Mouse (Mus musculus) liver, embryonic 11.5 days (tissue): ENCODE measurements around the gene Gsk3a. TPM values are rescaled to one million over a fixed set of nuclear protein-coding genes. Genes with fewer than 3 reads are reported as not detected.

Experiments used
- ATAC-seq: fragments of 200-750 bp; cut with Nextera tagmentation; replicated peaks from 2 replicates; pipeline ENCODE4 v1.8.0; 2017; ENCODE audit warnings: moderate number of reproducible peaks, mild to moderate bottlenecking, moderate TSS enrichment, moderate library complexity; ENCODE audit not compliant: low FRiP score
- DNase-seq: peaks from one replicate; pipeline ENCODE4 v3.0.0-alpha.2; 2017; ENCODE audit warnings: low spot score
- H3K27ac ChIP-seq: fragments of 300-500 bp; sonication (generic); 2 replicates; pipeline ENCODE4 v1.5.1; 2014; ENCODE audit warnings: mild to moderate bottlenecking, low read depth, low read length, control low read depth
- H3K27me3 ChIP-seq: fragments of 300-500 bp; sonication (generic); replicated peaks from 2 replicates; pipeline ENCODE4 v1.6.1; 2014; ENCODE audit warnings: low read length, mixed read lengths; ENCODE audit not compliant: control insufficient read depth, insufficient read depth
- H3K36me3 ChIP-seq: fragments of 300-500 bp; sonication (generic); 2 replicates; pipeline ENCODE4 v1.6.1; 2014; ENCODE audit warnings: mild to moderate bottlenecking, low read length, moderate library complexity, mixed read lengths; ENCODE audit not compliant: control insufficient read depth, insufficient read depth
- H3K4me1 ChIP-seq: fragments of 300-500 bp; sonication (generic); replicated peaks from 2 replicates; pipeline ENCODE4 v1.6.1; 2014; ENCODE audit warnings: low read length, mixed read lengths; ENCODE audit not compliant: control insufficient read depth, insufficient read depth
- H3K4me2 ChIP-seq: fragments of 300-500 bp; sonication (generic); 2 replicates; pipeline ENCODE4 v1.6.1; 2014; ENCODE audit warnings: mild to moderate bottlenecking, control low read depth, moderate library complexity
- H3K4me3 ChIP-seq: fragments of 300-500 bp; sonication (generic); 2 replicates; pipeline ENCODE4 v1.5.1; 2014; ENCODE audit warnings: low read depth, low read length, control low read depth
- H3K9ac ChIP-seq: fragments of 300-500 bp; sonication (generic); 2 replicates; pipeline ENCODE4 v1.6.1; 2014; ENCODE audit warnings: low read depth, low read length, control low read depth
- H3K9me3 ChIP-seq: fragments of 300-500 bp; sonication (generic); 2 replicates; pipeline ENCODE4 v1.6.1; 2016; ENCODE audit warnings: low read length, inconsistent platforms, mixed read lengths; ENCODE audit not compliant: control insufficient read depth
- WGBS: fragments of 180-500 bp; shearing (Covaris S2); extraction: QIAGEN DNeasy Blood & Tissue Kit; methylation state at CpG from one replicate; pipeline ENCODE4 v1.1.7; 2014; 5-methylcytosine and 5-hydroxymethylcytosine counted together
- polyA plus RNA-seq: library from polyadenylated mRNA; unstranded; fragments of >200 nt; fragmentation: Nextera tagmentation; extraction: Ambion mirVana; gene quantifications from 2 replicates; pipeline ENCODE4 v1.2.1, GENCODE M21; 2014

Gene Gsk3a
- polyA plus RNA-seq, 1 experiment from 2014 or later: 13.0 TPM

- H3K27ac ChIP-seq: peak within 1 kb of the TSS; percentile 97
- H3K36me3 ChIP-seq: peaks cover 14% of the 10 kb centered on the region
- no peaks in the 10 kb centered on the region for H3K9me3 ChIP-seq
- WGBS: 4% methylated on average over 20 of the region's 20 CpGs
- no peaks in the 10 kb centered on the region for H3K27me3 ChIP-seq
- H3K4me1 ChIP-seq: peaks cover 35% of the 10 kb centered on the region
- peak within 1 kb of the TSS; percentile 89 for H3K9ac ChIP-seq
- peak within 1 kb of the TSS; percentile 90 for H3K4me2 ChIP-seq
- ATAC-seq (peak; percentile 46), DNase-seq (peak; percentile 54)
- H3K4me3 ChIP-seq: peak within 1 kb of the TSS; percentile 88
These were observed 17.1 kb downstream of the Gsk3a start, which contains the start of gene Dedd2 for GRCm38 (mm10) chr7:25220457-25221101. Gene Dedd2, minus strand, starts transcription at chr7:25220615.

GRCm38 (mm10) chr7:25219756-25220456 lies 17.7 kb downstream of the Gsk3a start:
- H3K4me2 ChIP-seq: peak overlapping the region; percentile 90
- H3K27ac ChIP-seq: peak overlapping the region; percentile 97
- peak overlapping the region; percentile 88 for H3K4me3 ChIP-seq
- DNase-seq (peak; percentile 91), ATAC-seq (peak; percentile 76)
- peaks cover 10% of the 10 kb centered on the region for H3K36me3 ChIP-seq
- H3K4me1 ChIP-seq: peaks cover 35% of the 10 kb centered on the region
- 3% methylated on average over 31 of the region's 31 CpGs for WGBS
- H3K9me3 ChIP-seq: no peaks in the 10 kb centered on the region
- peak overlapping the region; percentile 89 for H3K9ac ChIP-seq
- H3K27me3 ChIP-seq: no peaks in the 10 kb centered on the region

GRCm38 (mm10) chr7:25219416-25219750 lies 18.3 kb downstream of the Gsk3a start:
- H3K4me1 ChIP-seq: peaks cover 35% of the 10 kb centered on the region
- H3K9me3 ChIP-seq: no peaks in the 10 kb centered on the region
- peak overlapping the region; percentile 90 for H3K4me2 ChIP-seq
- DNase-seq (no peak), ATAC-seq (peak; percentile 13; the same call in 1 of the 2 replicates)
- peak overlapping the region; percentile 97 for H3K27ac ChIP-seq
- H3K4me3 ChIP-seq: peak overlapping the region; percentile 88
- WGBS: under 1% methylated on average over 16 of the region's 16 CpGs
- H3K9ac ChIP-seq: peak overlapping the region; percentile 89
- H3K36me3 ChIP-seq: peaks cover 7% of the 10 kb centered on the region
- H3K27me3 ChIP-seq: no peaks in the 10 kb centered on the region

GRCm38 (mm10) chr7:25218705-25219415 lies 18.8 kb downstream of the Gsk3a start:
- Histone ChIP-seq H3K4me3 (peak overlapping the region; percentile 88), H3K27me3 (no peaks in the 10 kb centered on the region), H3K4me2 (peak overlapping the region; percentile 90), H3K4me1 (peaks cover 35% of the 10 kb centered on the region), H3K27ac (peak overlapping the region; percentile 97), H3K9me3 (no peaks in the 10 kb centered on the region), H3K36me3 (peaks cover 2% of the 10 kb centered on the region; the same call in 1 of the 2 replicates), H3K9ac (peak overlapping the region; percentile 89)
- peak; percentile 22; the same call in 1 of the 2 replicates for ATAC-seq
- under 1% methylated on average over 53 of the region's 53 CpGs for WGBS
- DNase-seq: peak; percentile 83

- no peaks in the 10 kb centered on the region for H3K9me3 ChIP-seq
- H3K36me3 ChIP-seq: peaks cover 2% of the 10 kb centered on the region; the same call in 1 of the 2 replicates
- H3K4me1 ChIP-seq: peaks cover 30% of the 10 kb centered on the region
- H3K9ac ChIP-seq: peak overlapping the region; percentile 89
- no peak for DNase-seq
- WGBS: 62% methylated on average over 12 of the region's 12 CpGs
- H3K4me2 ChIP-seq: peak overlapping the region; percentile 90
- H3K27ac ChIP-seq: no peak overlapping the region
- no peak for ATAC-seq
- peak overlapping the region; percentile 88 for H3K4me3 ChIP-seq
- H3K27me3 ChIP-seq: no peaks in the 10 kb centered on the region
These were observed 19.8 kb downstream of the Gsk3a start for GRCm38 (mm10) chr7:25217653-25218395.

GRCm38 (mm10) chr7:25214172-25214571 lies 23.5 kb downstream of the Gsk3a start:
- Histone ChIP-seq H3K4me3 (no peak overlapping the region), H3K4me1 (peaks cover 20% of the 10 kb centered on the region), H3K9ac (no peak overlapping the region), H3K27me3 (no peaks in the 10 kb centered on the region), H3K9me3 (no peaks in the 10 kb centered on the region), H3K27ac (no peak overlapping the region), H3K4me2 (no peak overlapping the region), H3K36me3 (peaks cover 15% of the 10 kb centered on the region; the same call in 1 of the 2 replicates)
- no peak for ATAC-seq
- WGBS: 85% methylated on average over 2 of the region's 2 CpGs
- DNase-seq: no peak

- H3K9me3 ChIP-seq: no peaks in the 10 kb centered on the region
- no peak overlapping the region for H3K27ac ChIP-seq
- H3K36me3 ChIP-seq: peaks cover 20% of the 10 kb centered on the region; the same call in 1 of the 2 replicates
- H3K9ac ChIP-seq: no peak overlapping the region
- H3K4me3 ChIP-seq: no peak overlapping the region
- no peak for DNase-seq
- peaks cover 19% of the 10 kb centered on the region for H3K4me1 ChIP-seq
- H3K4me2 ChIP-seq: no peak overlapping the region
- 50% methylated on average over 3 of the region's 3 CpGs for WGBS
- no peaks in the 10 kb centered on the region for H3K27me3 ChIP-seq
- no peak for ATAC-seq
These were observed 24.6 kb downstream of the Gsk3a start for GRCm38 (mm10) chr7:25213099-25213498.

GRCm38 (mm10) chr7:25210482-25210881 lies 27.2 kb downstream of the Gsk3a start:
- ATAC-seq (no peak), DNase-seq (no peak)
- peaks cover 25% of the 10 kb centered on the region for H3K36me3 ChIP-seq
- no peak overlapping the region for H3K4me2 ChIP-seq
- H3K4me1 ChIP-seq: peaks cover 19% of the 10 kb centered on the region
- no peak overlapping the region for H3K4me3 ChIP-seq
- H3K27me3 ChIP-seq: no peaks in the 10 kb centered on the region
- no peaks in the 10 kb centered on the region for H3K9me3 ChIP-seq
- no peak overlapping the region for H3K27ac ChIP-seq
- H3K9ac ChIP-seq: no peak overlapping the region
- WGBS: 82% methylated on average over 4 of the region's 4 CpGs
